Mouse (Mus musculus) forebrain, postnatal 0 days (tissue): ENCODE results near the gene Morc2b. TPM values are rescaled to one million over a fixed set of nuclear protein-coding genes. Genes with fewer than 3 reads are reported as not detected.

ENCODE experiments used
- ATAC-seq: fragments of 200-750 bp; cut with Nextera tagmentation; 2 replicates; pipeline ENCODE4 v1.8.0; 2017; ENCODE audit warnings: mild to moderate bottlenecking, moderate library complexity
- DNase-seq: peaks from one replicate; pipeline ENCODE4 v3.0.0-alpha.2; 2015
- H3K27ac ChIP-seq: fragments of 300-500 bp; sonication (generic); 2 replicates; pipeline ENCODE4 v1.5.1; 2014; ENCODE audit warnings: low read depth, mild to moderate bottlenecking, antibody characterized with exemption, low read length, moderate library complexity, mixed read lengths
- H3K27me3 ChIP-seq: fragments of 300-500 bp; sonication (generic); 2 replicates; pipeline ENCODE4 v1.6.1; 2014; ENCODE audit warnings: mild to moderate bottlenecking, low read length, mixed read lengths; ENCODE audit not compliant: insufficient read depth
- H3K36me3 ChIP-seq: fragments of 300-500 bp; sonication (generic); 2 replicates; pipeline ENCODE4 v1.6.1; 2014; ENCODE audit warnings: mild to moderate bottlenecking, moderate library complexity; ENCODE audit not compliant: insufficient read depth
- H3K4me1 ChIP-seq: fragments of 300-500 bp; sonication (generic); 2 replicates; pipeline ENCODE4 v1.6.1; 2014; ENCODE audit warnings: antibody characterized with exemption; ENCODE audit not compliant: insufficient read depth
- H3K4me2 ChIP-seq: fragments of 300-500 bp; sonication (generic); 2 replicates; pipeline ENCODE4 v1.6.1; 2014; ENCODE audit warnings: low read depth, mild to moderate bottlenecking, moderate library complexity
- H3K4me3 ChIP-seq: fragments of 300-500 bp; sonication (generic); 2 replicates; pipeline ENCODE4 v1.5.1; 2014; ENCODE audit warnings: low read depth, low read length, mixed read lengths
- H3K9ac ChIP-seq: fragments of 300-500 bp; sonication (generic); 2 replicates; pipeline ENCODE4 v1.6.1; 2014; ENCODE audit warnings: mild to moderate bottlenecking
- H3K9me3 ChIP-seq: fragments of 300-500 bp; sonication (generic); 2 replicates; pipeline ENCODE4 v1.6.1; 2016; ENCODE audit warnings: low read length
- CTCF ChIP-seq: sonication (generic); IDR thresholded peaks from 2 replicates; pipeline ENCODE4 v1.5.1; 2016; ENCODE audit warnings: antibody characterized with exemption, control low read depth, low read depth
- WGBS: fragments of 180-500 bp; shearing (Covaris S2); extraction: QIAGEN DNeasy Blood & Tissue Kit; methylation state at CpG from one replicate; pipeline ENCODE4 v1.1.7; 2014; 5-methylcytosine and 5-hydroxymethylcytosine counted together
- polyA plus RNA-seq: library from polyadenylated mRNA; unstranded; fragments of >200 nt; fragmentation: Nextera tagmentation; extraction: Ambion mirVana; gene quantifications from 2 replicates; pipeline ENCODE4 v1.2.1, GENCODE M21; 2015
- total RNA-seq: library from RNA; depleted of rRNA; stranded (reverse); fragments of >200 nt; gene quantifications from 2 replicates; pipeline ENCODE4 v1.2.3, GENCODE M21; 2014; rRNA removed

Gene Morc2b
- total and polyA plus RNA-seq, 2 experiments from 2014 or later: 0.07 to 0.90 TPM

DNA sequence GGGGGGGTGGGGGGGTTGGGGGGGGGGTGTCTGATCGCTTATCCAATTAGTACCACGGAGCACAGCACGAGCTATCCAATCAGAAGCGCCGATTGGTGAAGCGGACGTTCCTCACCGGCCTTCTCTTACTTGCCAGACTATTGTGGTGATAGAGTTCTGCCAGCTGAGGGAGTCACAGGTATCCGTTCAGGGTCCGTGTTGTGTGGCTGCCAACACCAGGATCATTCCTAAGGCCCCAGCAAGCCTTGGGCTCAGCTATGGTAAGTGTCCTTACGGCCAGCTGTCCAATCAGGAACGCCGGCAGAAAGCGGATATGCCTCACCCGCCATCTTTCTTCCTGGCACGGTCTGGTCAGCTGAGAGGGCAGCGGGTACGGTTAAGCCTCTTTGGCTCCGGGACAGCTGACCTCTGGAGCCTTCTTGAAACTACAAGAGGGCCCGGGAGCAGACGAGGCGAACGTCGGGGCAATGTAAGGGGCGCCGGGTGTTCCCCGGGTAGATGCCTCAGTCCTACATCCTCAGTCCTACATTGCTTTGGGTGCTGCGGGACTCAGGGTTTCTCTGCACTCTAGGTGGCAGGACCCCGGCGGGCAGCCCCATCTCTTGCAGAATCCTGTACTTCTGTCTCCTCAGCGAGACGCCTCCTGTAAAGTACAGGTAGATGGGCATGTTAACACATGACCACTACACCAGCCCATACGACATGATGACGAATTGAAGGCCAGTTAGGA, 50.1 kb downstream of the Morc2b start, which contains the start of gene Zfp563:
TSS of gene Zfp563 (plus strand) at position 91 of the 730 bp plus-strand sequence.
- Histone ChIP-seq H3K9me3 (no peaks in the 10 kb centered on the region), H3K4me1 (peaks cover 12% of the 10 kb centered on the region), H3K27me3 (no peaks in the 10 kb centered on the region), H3K36me3 (no peaks in the 10 kb centered on the region), H3K4me2 (peak within 1 kb of the TSS; percentile 76), H3K9ac (peak within 1 kb of the TSS; percentile 73), H3K27ac (peak within 1 kb of the TSS; percentile 83), H3K4me3 (peak within 1 kb of the TSS; percentile 67)
- 4% methylated on average over 34 of the region's 34 CpGs for WGBS
- peak; percentile 12; the same call in 1 of the 2 replicates for TF ChIP-seq CTCF
- ATAC-seq (peak; percentile 90), DNase-seq (peak; percentile 94)

DNA sequence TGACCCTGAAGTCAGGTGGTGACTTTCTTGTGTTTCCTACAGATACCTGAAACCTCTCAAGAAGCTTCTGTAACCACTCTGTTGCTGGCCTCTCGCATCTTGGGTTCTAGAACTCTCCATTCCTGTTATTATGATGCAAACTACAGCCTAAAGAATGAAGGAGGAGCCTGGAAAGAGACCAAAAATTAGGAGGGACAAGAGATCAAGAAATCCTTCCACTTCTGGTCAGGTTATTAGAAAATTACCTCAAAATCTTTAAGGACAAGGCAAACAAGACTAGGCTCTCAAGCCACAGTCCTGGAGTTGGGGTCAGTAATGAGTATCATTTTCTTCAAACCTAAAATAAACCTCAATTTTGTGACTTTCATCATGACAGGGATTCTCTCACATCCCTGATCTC, 71.5 kb downstream of the Morc2b start, which contains the start of gene 4921501E09Rik:
TSS of gene 4921501E09Rik (minus strand) at position 101 of the 400 bp plus-strand sequence.
- H3K27ac ChIP-seq: no peak within 1 kb of the TSS

More for the DNA sequence above, 71.5 kb downstream of the Morc2b start, which contains the start of gene 4921501E09Rik:
- no peak within 1 kb of the TSS for H3K9ac ChIP-seq
- no peak within 1 kb of the TSS for H3K4me2 ChIP-seq
- WGBS: 41% methylated on average over 1 of the region's 1 CpGs
- TF ChIP-seq CTCF: no peak
- no peak within 1 kb of the TSS for H3K4me3 ChIP-seq
- no peaks in the 10 kb centered on the region for H3K4me1 ChIP-seq
- no peaks in the 10 kb centered on the region for H3K36me3 ChIP-seq
- ATAC-seq (no peak), DNase-seq (no peak)
- no peaks in the 10 kb centered on the region for H3K27me3 ChIP-seq
- H3K9me3 ChIP-seq: no peaks in the 10 kb centered on the region

Other genes starting within 250 kb of the Morc2b start
- 9.1 and 9.3 TPM in 2 replicates for gene Zfp870, start 248.0 kb downstream of the Morc2b start, total RNA-seq
- 4.4 and 5.2 TPM in 2 replicates for gene Zfp870, start 248.0 kb downstream of the Morc2b start, polyA plus RNA-seq
- 0.31 and 0.62 TPM in 2 replicates for gene Cyp4f14, start 222.3 kb downstream of the Morc2b start, total RNA-seq
- 0.38 and 0.48 TPM in 2 replicates for gene Cyp4f14, start 222.3 kb downstream of the Morc2b start, polyA plus RNA-seq
- 6.9 and 7.1 TPM in 2 replicates for gene Cyp4f13, start 192.3 kb downstream of the Morc2b start, total RNA-seq
- gene Cyp4f13, start 192.3 kb downstream of the Morc2b start, polyA plus RNA-seq: 6.9 and 7.8 TPM in 2 replicates
- gene Zfp472, start 173.9 kb downstream of the Morc2b start, total RNA-seq: 6.9 and 10.1 TPM in 2 replicates
- 6.8 and 7.5 TPM in 2 replicates for gene Zfp472, start 173.9 kb downstream of the Morc2b start, polyA plus RNA-seq
- gene Zfp952, start 146.6 kb downstream of the Morc2b start, total RNA-seq: 19.3 and 19.7 TPM in 2 replicates
- 9.0 and 12.3 TPM in 2 replicates for gene Zfp952, start 146.6 kb downstream of the Morc2b start, polyA plus RNA-seq
- 24.3 and 28.5 TPM in 2 replicates for gene Zfp763, start 106.3 kb downstream of the Morc2b start, total RNA-seq
- 15.4 and 19.9 TPM in 2 replicates for gene Zfp763, start 106.3 kb downstream of the Morc2b start, polyA plus RNA-seq
- gene 4921501E09Rik, start 71.6 kb downstream of the Morc2b start, total RNA-seq: not detected in 2 replicates
- gene 4921501E09Rik, start 71.6 kb downstream of the Morc2b start, polyA plus RNA-seq: not detected in 2 replicates
- gene Zfp563, start 50.4 kb downstream of the Morc2b start, total RNA-seq: 28.5 and 30.6 TPM in 2 replicates
- gene Zfp563, start 50.4 kb downstream of the Morc2b start, polyA plus RNA-seq: 9.5 and 11.0 TPM in 2 replicates
- not detected in 2 replicates for gene Olfr55, start 28.8 kb upstream of the Morc2b start, total RNA-seq
- gene Olfr55, start 28.8 kb upstream of the Morc2b start, polyA plus RNA-seq: not detected in 2 replicates
- not detected in 2 replicates for gene Olfr239, start 51.6 kb upstream of the Morc2b start, total RNA-seq
- not detected in 2 replicates for gene Olfr239, start 51.6 kb upstream of the Morc2b start, polyA plus RNA-seq
- 0.23 TPM in 1 of 2 replicates, not detected in the other for gene Olfr1564, start 82.0 kb upstream of the Morc2b start, total RNA-seq
- gene Olfr1564, start 82.0 kb upstream of the Morc2b start, polyA plus RNA-seq: not detected in 2 replicates
- 29.3 and 29.6 TPM in 2 replicates for gene Zfp955a, start 115.5 kb upstream of the Morc2b start, total RNA-seq
- 18.5 and 19.7 TPM in 2 replicates for gene Zfp955a, start 115.5 kb upstream of the Morc2b start, polyA plus RNA-seq
- gene Olfr63, start 125.0 kb upstream of the Morc2b start, total RNA-seq: not detected in 2 replicates
- 0.01 and 0.02 TPM in 2 replicates for gene Olfr63, start 125.0 kb upstream of the Morc2b start, polyA plus RNA-seq
- gene Zfp955b, start 149.9 kb upstream of the Morc2b start, total RNA-seq: 25.3 and 33.4 TPM in 2 replicates
- 12.7 and 14.0 TPM in 2 replicates for gene Zfp955b, start 149.9 kb upstream of the Morc2b start, polyA plus RNA-seq
- 38.2 and 40.5 TPM in 2 replicates for gene Zfp81, start 219.2 kb upstream of the Morc2b start, total RNA-seq
- 21.5 and 31.5 TPM in 2 replicates for gene Zfp81, start 219.2 kb upstream of the Morc2b start, polyA plus RNA-seq